Mouse (Mus musculus): ENCODE results near the gene Zfp287.

DNA sequence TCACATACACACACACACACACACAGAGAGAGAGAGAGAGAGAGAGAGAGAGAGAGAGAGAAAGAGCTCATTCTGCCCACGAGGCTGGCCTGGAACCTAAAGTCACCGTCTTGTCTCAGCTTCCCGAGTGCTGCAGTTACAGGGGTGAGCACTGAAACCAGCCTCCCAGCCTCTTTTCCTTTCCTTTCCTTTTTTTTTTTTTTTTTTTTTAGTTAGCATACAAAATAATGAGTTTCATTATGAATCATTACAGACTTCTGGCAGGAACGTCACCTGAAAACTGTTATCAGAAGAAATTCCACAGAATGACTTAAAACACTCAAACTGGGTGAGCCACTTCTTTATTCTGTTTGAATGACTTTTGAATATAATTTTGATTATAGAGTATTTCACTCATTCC is 51.8 kb downstream of the Zfp287 start:
- TF ChIP-seq EP300 (optimal IDR thresholded peaks at IDR 0.05) (no peak), CTCF (IDR thresholded peaks at IDR 0.05; ENCODE audit: low read depth) (no peak)

All from stomach, postnatal 0 days (tissue).